Mouse (Mus musculus) lung, postnatal 10 days (tissue): ENCODE data around the gene Atp13a1.
A peak's percentile ranks its signal among the peaks of the same experiment; 100 is the strongest.

Experiments used
- DNase-seq: peaks from one replicate; pipeline ENCODE4 v3.0.0; 2021

Gene Atp13a1

DNA sequence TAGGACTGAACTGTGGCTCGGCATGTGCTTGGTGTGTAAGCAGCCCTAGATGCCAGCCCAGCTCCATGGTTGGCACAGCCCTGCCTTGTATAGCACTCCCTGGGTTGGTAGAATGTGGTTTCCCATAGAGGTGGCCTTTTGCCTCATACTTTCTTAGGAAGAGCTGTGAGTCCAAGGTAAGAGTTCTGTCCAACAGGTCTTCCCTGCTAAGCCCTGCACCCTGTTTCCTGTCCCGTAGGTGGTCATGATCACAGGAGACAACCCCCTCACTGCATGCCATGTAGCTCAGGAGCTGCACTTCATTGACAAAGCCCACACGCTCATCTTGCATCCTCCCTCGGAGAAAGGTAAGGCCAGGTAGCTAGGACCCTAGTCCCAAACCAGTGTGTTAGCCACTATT, 10.8 kb downstream of the Atp13a1 start:
- no peak for DNase-seq

GRCm38 (mm10) chr8:69802216-69802615, 11.3 kb downstream of the Atp13a1 start:
- DNase-seq = no peak

DNA sequence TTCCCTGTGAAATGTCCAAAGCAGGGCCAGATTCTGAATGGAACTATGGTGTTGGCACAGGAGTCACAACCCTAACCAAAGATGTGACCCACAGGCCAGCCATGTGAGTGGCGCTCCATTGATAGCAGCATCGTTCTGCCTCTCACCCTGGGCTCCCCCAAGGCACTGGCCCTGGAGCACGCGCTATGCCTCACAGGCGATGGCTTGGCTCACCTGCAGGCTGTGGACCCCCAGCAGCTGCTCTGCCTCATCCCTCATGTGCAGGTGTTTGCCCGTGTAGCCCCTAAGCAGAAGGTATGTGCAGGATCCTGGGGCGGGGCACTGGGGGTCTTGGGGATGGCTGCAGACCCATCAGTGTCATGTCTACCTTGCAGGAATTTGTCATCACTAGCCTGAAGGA, 12.4 kb downstream of the Atp13a1 start:
- DNase-seq = no peak

- no peak for DNase-seq
Measured at GRCm38 (mm10) chr8:69804537-69804936, 13.6 kb downstream of the Atp13a1 start.

- no peak for DNase-seq
Measured at GRCm38 (mm10) chr8:69805086-69805485, 14.1 kb downstream of the Atp13a1 start.

- DNase-seq = no peak
Measured at GRCm38 (mm10) chr8:69805491-69805890, 14.5 kb downstream of the Atp13a1 start.

DNA sequence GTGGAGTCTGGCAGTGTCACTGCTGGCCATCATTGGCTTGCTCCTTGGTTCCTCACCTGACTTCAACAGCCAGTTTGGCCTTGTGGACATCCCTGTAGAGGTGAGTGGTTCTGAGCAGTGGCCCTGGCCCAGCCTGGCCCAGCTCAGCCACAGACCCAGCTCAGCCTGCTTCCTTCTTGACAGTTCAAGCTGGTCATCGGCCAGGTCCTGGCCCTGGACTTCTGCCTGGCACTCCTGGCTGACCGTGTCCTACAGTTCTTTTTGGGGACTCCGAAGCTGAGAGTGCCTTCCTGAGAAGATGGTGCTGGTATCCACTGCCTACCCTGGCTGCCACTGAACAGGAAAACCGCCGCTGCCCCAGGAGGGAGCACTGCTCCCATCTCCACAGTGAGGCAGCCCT, 16.3 kb downstream of the Atp13a1 start:
- DNase-seq = no peak

GRCm38 (mm10) chr8:69808094-69808863, 17.3 kb downstream of the Atp13a1 start, which contains the start of gene Gmip:
Gene Gmip (plus strand): TSS chr8:69808679.
- peak; percentile 89 for DNase-seq

- DNase-seq = peak; percentile 35
Measured at GRCm38 (mm10) chr8:69808864-69809403, 18.0 kb downstream of the Atp13a1 start.

- DNase-seq = no peak
Measured at GRCm38 (mm10) chr8:69809820-69810219, 18.9 kb downstream of the Atp13a1 start.

- DNase-seq = no peak
Measured at GRCm38 (mm10) chr8:69814881-69815280, 23.9 kb downstream of the Atp13a1 start.

GRCm38 (mm10) chr8:69815396-69815795, 24.4 kb downstream of the Atp13a1 start:
- DNase-seq = no peak

GRCm38 (mm10) chr8:69820466-69820865, 29.5 kb downstream of the Atp13a1 start:
- DNase-seq = no peak

DNA sequence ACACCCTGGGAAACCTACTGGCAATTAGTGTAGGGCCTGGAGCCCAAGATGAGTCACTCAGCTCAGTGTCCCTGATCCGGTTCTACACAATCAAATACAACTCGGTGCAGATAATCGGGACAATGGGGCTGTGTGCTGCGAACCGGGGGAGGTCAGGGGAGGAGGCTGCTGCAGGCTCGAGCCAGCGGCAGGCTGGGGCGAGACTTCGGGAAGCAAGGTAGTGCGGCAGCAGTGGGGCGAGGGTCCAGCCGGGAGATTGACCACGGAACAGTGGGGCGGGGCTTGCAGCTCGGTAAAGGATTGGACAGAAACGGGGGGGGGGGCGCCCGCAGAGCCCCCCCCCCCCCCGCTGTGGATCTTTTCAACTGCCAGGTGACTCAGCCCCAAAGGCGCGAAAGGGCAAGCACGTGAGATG, 31.0 kb downstream of the Atp13a1 start:
- DNase-seq = peak; percentile 42

GRCm38 (mm10) chr8:69822386-69823191, 31.6 kb downstream of the Atp13a1 start, which contains the start of gene Lpar2:
Gene Lpar2 (plus strand): TSS chr8:69822429.
- DNase-seq = peak; percentile 69

GRCm38 (mm10) chr8:69826371-69826770, 35.4 kb downstream of the Atp13a1 start:
- DNase-seq = no peak

DNA sequence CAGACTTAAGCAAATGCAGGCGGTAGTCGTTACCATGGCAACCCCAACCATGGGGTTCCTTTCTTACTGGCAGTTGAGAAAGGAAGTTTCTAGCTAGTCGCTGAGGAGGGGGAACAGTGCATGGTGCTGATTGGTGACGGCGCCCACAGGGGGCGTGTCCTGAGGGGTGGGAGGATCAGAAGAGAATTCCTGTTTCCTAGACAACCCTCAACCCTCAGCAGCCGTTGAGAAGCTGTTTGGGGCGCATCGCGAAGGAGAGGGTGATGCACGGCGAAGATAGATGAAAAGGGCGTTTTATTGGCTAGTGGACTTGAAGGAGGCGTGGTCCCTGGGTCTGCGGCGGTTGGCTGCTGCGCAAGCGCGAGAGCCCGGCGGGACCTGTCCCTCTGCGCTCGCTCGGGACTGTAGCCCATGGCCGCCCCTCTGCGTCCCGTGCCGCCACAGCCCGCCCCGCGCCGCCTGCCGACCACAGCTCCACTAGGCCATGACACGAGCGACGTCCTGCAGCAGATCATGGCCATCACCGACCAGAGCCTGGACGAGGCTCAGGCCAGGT, 41.4 kb downstream of the Atp13a1 start, which contains the start of gene Pbx4:
TSS of gene Pbx4 (plus strand) at position 194 of the 556 bp plus-strand sequence.
- peak; percentile 90 for DNase-seq

DNA sequence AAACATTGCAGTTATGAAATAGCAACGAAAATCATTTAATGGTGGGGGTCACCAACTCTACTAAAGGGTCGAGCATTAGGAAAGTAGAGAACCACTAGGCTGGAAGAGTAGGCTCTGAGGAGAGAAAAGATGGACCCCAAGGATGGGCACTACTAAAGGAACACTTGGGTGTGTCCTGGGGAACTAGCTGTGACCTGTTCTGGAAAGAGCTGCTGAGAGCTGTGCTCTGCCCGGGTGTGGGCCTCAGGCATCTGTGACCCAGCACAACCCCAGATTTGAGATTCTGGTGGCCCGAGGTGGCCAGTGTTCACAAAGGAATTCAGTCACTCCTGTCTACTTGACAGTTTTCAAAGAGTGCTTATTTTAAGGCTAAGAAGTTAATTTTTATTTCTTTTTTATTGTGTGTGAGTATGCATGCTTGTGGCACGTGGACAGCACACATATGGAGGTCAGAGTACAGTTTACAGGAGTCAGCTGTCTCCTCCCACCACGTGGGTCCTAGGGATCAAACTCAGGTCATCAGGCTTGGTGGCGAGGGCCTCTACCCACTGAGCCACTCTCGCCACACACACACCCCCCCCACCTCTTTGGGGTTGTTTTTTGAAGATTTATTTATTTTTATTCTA, 46.2 kb downstream of the Atp13a1 start:
- no peak for DNase-seq

- DNase-seq = no peak
Measured at GRCm38 (mm10) chr8:69847167-69848065, 56.5 kb downstream of the Atp13a1 start.

GRCm38 (mm10) chr8:69848951-69849350, 58.0 kb downstream of the Atp13a1 start:
- DNase-seq = peak; percentile 64

GRCm38 (mm10) chr8:69849899-69850298, 58.9 kb downstream of the Atp13a1 start:
- no peak for DNase-seq
